Mouse (Mus musculus): ENCODE measurements at regions not wholly inside any gene's neighbourhood (a gene's known extent, or its start where the extent isn't known, plus 50 kb on each side); places are given as distances from the start of the nearest gene placed in this dataset.

DNA sequence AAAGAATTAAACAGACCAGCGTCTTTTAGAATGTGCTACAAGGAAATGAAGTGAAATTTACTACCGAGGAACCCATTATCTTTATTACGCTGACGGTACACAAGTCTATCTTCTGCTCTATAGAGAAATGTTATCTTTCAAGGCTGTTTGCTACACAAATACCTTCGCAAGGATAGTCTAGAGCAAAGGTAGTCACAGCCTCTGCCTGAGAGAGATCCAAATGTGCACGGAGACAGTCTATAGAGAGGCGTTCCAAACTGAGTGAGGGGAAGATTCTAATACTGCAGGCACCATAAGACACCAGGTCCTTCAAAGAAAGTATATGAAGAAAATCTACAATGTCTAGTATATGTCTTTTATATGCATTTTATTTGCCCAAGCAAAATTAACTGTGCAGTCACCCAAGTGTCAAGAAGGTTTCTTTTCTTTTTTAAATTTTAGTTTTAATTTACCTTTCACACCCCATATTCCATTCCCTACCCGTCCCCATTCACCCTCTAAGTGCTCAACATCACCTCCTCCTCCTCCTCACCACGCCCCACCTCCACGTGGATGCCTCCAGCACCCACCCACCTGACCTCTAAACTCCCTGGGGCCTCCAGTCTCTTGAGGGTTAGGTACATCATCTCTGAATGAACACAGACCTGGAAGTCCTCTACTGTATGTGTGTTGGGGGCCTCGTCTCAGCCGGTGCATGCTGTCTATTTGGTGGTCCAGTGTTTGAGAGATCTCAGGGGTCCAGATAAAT, 99.7 kb upstream of the Pde3a start:
- TF ChIP-seq CTCF (IDR thresholded peaks at IDR 0.05; ENCODE audit: low read depth) (no peak), EP300 (IDR thresholded peaks at IDR 0.05; ENCODE audit: low read depth) (no peak)
